Mouse (Mus musculus): ENCODE results near the gene Bicral. TPM values are rescaled to one million over a fixed set of nuclear protein-coding genes. Genes with fewer than 3 reads are reported as not detected.

Bicral gene
- polyA plus RNA-seq, 1 experiment = 5.1 TPM

GRCm38 (mm10) chr17:46775070-46775469 is 83.2 kb downstream of the Bicral start:
- H3K36me3 ChIP-seq (ENCODE audit: control insufficient read depth, insufficient read depth) = peaks cover 42% of the 10 kb centered on the region
- H3K79me2 ChIP-seq (ENCODE audit: control insufficient read depth, insufficient read depth) = peaks cover 13% of the 10 kb centered on the region
- no peak overlapping the region for H3K4me3 ChIP-seq
- no peak overlapping the region for H3K4me2 ChIP-seq (ENCODE audit: low read depth)
- no peaks in the 10 kb centered on the region for H3K27me3 ChIP-seq (ENCODE audit: control insufficient read depth, insufficient read depth, insufficient read length)
- H3ac ChIP-seq (ENCODE audit: control insufficient read depth, insufficient read length) = no peak overlapping the region
- TF ChIP-seq REST (IDR thresholded peaks at IDR 0.05; ENCODE audit: insufficient read depth, insufficient read length) = no peak
- TF ChIP-seq TCF3 (IDR thresholded peaks at IDR 0.05; ENCODE audit: insufficient read length, low read depth) = no peak
- no peak for TF ChIP-seq CEBPB (IDR thresholded peaks at IDR 0.05; ENCODE audit: insufficient read depth, poor library complexity, severe bottlenecking)
- TF ChIP-seq MYOD1 (IDR thresholded peaks at IDR 0.05; ENCODE audit: control insufficient read depth in 1 of 3, insufficient read length in 2 of 3, low read depth in 2 of 3) = no peak
- TF ChIP-seq MYOG (IDR thresholded peaks at IDR 0.05; ENCODE audit: control insufficient read depth in 1 of 3, insufficient read depth in 1 of 3, insufficient read length in 2 of 3, low read depth in 2 of 3) = no peak

- Histone ChIP-seq H3K4me3 (peak overlapping the region; percentile 91), H3ac (ENCODE audit: control insufficient read depth, insufficient read length) (no peak overlapping the region), H3K36me3 (ENCODE audit: control insufficient read depth, insufficient read depth) (peaks cover 35% of the 10 kb centered on the region), H3K4me2 (ENCODE audit: low read depth) (peak overlapping the region; percentile 94), H3K27me3 (ENCODE audit: control insufficient read depth, insufficient read depth, insufficient read length) (no peaks in the 10 kb centered on the region), H3K79me2 (ENCODE audit: control insufficient read depth, insufficient read depth) (peaks cover 4% of the 10 kb centered on the region)
- TF ChIP-seq E2F4 (IDR thresholded peaks at IDR 0.05; ENCODE audit: insufficient read depth) = no peak
- TF ChIP-seq POLR2AphosphoS2 (IDR thresholded peaks at IDR 0.05; ENCODE audit: insufficient read length, low read depth) = peak; percentile 47
- no peak for TF ChIP-seq TCF12 (IDR thresholded peaks at IDR 0.05; ENCODE audit: insufficient read depth, poor library complexity, severe bottlenecking)
Observed at GRCm38 (mm10) chr17:46774131-46774472, 84.2 kb downstream of the Bicral start.

- Histone ChIP-seq H3K79me2 (ENCODE audit: control insufficient read depth, insufficient read depth) (no peaks in the 10 kb centered on the region), H3K36me3 (ENCODE audit: control insufficient read depth, insufficient read depth) (peaks cover 29% of the 10 kb centered on the region), H3ac (ENCODE audit: control insufficient read depth, insufficient read length) (peak overlapping the region; percentile 29), H3K4me2 (ENCODE audit: low read depth) (peak overlapping the region; percentile 94), H3K4me3 (peak overlapping the region; percentile 91), H3K27me3 (ENCODE audit: control insufficient read depth, insufficient read depth, insufficient read length) (no peaks in the 10 kb centered on the region)
- TF ChIP-seq POLR2AphosphoS2 (IDR thresholded peaks at IDR 0.05; ENCODE audit: insufficient read length, low read depth) = peak; percentile 56
- no peak for TF ChIP-seq SRF (IDR thresholded peaks at IDR 0.05; ENCODE audit: control insufficient read depth, insufficient read length, low read depth)
Observed at GRCm38 (mm10) chr17:46773278-46774130, 84.8 kb downstream of the Bicral start.

- Histone ChIP-seq H3K4me2 (ENCODE audit: low read depth) (peak within 1 kb of the TSS; percentile 94), H3K79me2 (ENCODE audit: control insufficient read depth, insufficient read depth) (no peaks in the 10 kb centered on the region), H3K4me3 (peak within 1 kb of the TSS; percentile 91), H3ac (ENCODE audit: control insufficient read depth, insufficient read length) (peak within 1 kb of the TSS; percentile 29), H3K27me3 (ENCODE audit: control insufficient read depth, insufficient read depth, insufficient read length) (no peaks in the 10 kb centered on the region), H3K36me3 (ENCODE audit: control insufficient read depth, insufficient read depth) (peaks cover 23% of the 10 kb centered on the region)
- TF ChIP-seq SRF (IDR thresholded peaks at IDR 0.05; ENCODE audit: control insufficient read depth, insufficient read length, low read depth) (no peak), MAX (IDR thresholded peaks at IDR 0.05; ENCODE audit: low read depth) (peak; percentile 81), TCF3 (IDR thresholded peaks at IDR 0.05; ENCODE audit: insufficient read length, low read depth) (no peak), POLR2A (IDR thresholded peaks at IDR 0.05; ENCODE audit: insufficient read length, low read depth) (peak; percentile 81), REST (IDR thresholded peaks at IDR 0.05; ENCODE audit: insufficient read depth, insufficient read length) (no peak), USF1 (IDR thresholded peaks at IDR 0.05; ENCODE audit: low read depth) (no peak), TCF12 (IDR thresholded peaks at IDR 0.05; ENCODE audit: insufficient read depth, poor library complexity, severe bottlenecking) (no peak), POLR2AphosphoS2 (IDR thresholded peaks at IDR 0.05; ENCODE audit: insufficient read length, low read depth) (peak; percentile 93), MYOD1 (IDR thresholded peaks at IDR 0.05; ENCODE audit: control insufficient read depth in 1 of 3, insufficient read length in 2 of 3, low read depth in 2 of 3) (no peak), CEBPB (IDR thresholded peaks at IDR 0.05; ENCODE audit: insufficient read depth, poor library complexity, severe bottlenecking) (no peak), MYOG (IDR thresholded peaks at IDR 0.05; ENCODE audit: control insufficient read depth in 1 of 3, insufficient read depth in 1 of 3, insufficient read length in 2 of 3, low read depth in 2 of 3) (no peak), E2F4 (IDR thresholded peaks at IDR 0.05; ENCODE audit: insufficient read depth) (peak; percentile 1)
Observed at GRCm38 (mm10) chr17:46772404-46773277, 85.6 kb downstream of the Bicral start, which contains the start of gene 2310039H08Rik. TSS of gene 2310039H08Rik (plus strand) at chr17:46772635.

GRCm38 (mm10) chr17:46772038-46772403 is 86.3 kb downstream of the Bicral start:
- Histone ChIP-seq H3K4me3 (peak overlapping the region; percentile 91), H3K4me2 (ENCODE audit: low read depth) (peak overlapping the region; percentile 94), H3K36me3 (ENCODE audit: control insufficient read depth, insufficient read depth) (peaks cover 17% of the 10 kb centered on the region), H3K79me2 (ENCODE audit: control insufficient read depth, insufficient read depth) (no peaks in the 10 kb centered on the region), H3ac (ENCODE audit: control insufficient read depth, insufficient read length) (peak overlapping the region; percentile 29), H3K27me3 (ENCODE audit: control insufficient read depth, insufficient read depth, insufficient read length) (no peaks in the 10 kb centered on the region)
- TF ChIP-seq SRF (IDR thresholded peaks at IDR 0.05; ENCODE audit: control insufficient read depth, insufficient read length, low read depth) = no peak
- TF ChIP-seq TCF3 (IDR thresholded peaks at IDR 0.05; ENCODE audit: insufficient read length, low read depth) = no peak
- no peak for TF ChIP-seq POLR2A (IDR thresholded peaks at IDR 0.05; ENCODE audit: insufficient read length, low read depth)
- no peak for TF ChIP-seq USF1 (IDR thresholded peaks at IDR 0.05; ENCODE audit: low read depth)
- TF ChIP-seq MYOG (IDR thresholded peaks at IDR 0.05; ENCODE audit: control insufficient read depth in 1 of 3, insufficient read depth in 1 of 3, insufficient read length in 2 of 3, low read depth in 2 of 3) = no peak
- no peak for TF ChIP-seq TCF12 (IDR thresholded peaks at IDR 0.05; ENCODE audit: insufficient read depth, poor library complexity, severe bottlenecking)
- no peak for TF ChIP-seq REST (IDR thresholded peaks at IDR 0.05; ENCODE audit: insufficient read depth, insufficient read length)
- no peak for TF ChIP-seq MYOD1 (IDR thresholded peaks at IDR 0.05; ENCODE audit: control insufficient read depth in 1 of 3, insufficient read length in 2 of 3, low read depth in 2 of 3)
- no peak for TF ChIP-seq MAX (IDR thresholded peaks at IDR 0.05; ENCODE audit: low read depth)
- TF ChIP-seq E2F4 (IDR thresholded peaks at IDR 0.05; ENCODE audit: insufficient read depth) = no peak
- no peak for TF ChIP-seq CEBPB (IDR thresholded peaks at IDR 0.05; ENCODE audit: insufficient read depth, poor library complexity, severe bottlenecking)
- no peak for TF ChIP-seq POLR2AphosphoS2 (IDR thresholded peaks at IDR 0.05; ENCODE audit: insufficient read length, low read depth)

Data from myocyte (in vitro differentiated cells).